Mouse (Mus musculus) embryo, embryonic 10.5 days (tissue): ENCODE results near the gene Grk2.

Experiments
- DNase-seq: peaks from one replicate; pipeline ENCODE4 v3.0.0-alpha.2; 2015; ENCODE audit warnings: low spot score

The Grk2 gene

GRCm38 (mm10) chr19:4302936-4303639, 2.9 kb downstream of the Grk2 start:
- no peak for DNase-seq

GRCm38 (mm10) chr19:4301735-4302651, 4.0 kb downstream of the Grk2 start:
- peak; percentile 45 for DNase-seq

DNA sequence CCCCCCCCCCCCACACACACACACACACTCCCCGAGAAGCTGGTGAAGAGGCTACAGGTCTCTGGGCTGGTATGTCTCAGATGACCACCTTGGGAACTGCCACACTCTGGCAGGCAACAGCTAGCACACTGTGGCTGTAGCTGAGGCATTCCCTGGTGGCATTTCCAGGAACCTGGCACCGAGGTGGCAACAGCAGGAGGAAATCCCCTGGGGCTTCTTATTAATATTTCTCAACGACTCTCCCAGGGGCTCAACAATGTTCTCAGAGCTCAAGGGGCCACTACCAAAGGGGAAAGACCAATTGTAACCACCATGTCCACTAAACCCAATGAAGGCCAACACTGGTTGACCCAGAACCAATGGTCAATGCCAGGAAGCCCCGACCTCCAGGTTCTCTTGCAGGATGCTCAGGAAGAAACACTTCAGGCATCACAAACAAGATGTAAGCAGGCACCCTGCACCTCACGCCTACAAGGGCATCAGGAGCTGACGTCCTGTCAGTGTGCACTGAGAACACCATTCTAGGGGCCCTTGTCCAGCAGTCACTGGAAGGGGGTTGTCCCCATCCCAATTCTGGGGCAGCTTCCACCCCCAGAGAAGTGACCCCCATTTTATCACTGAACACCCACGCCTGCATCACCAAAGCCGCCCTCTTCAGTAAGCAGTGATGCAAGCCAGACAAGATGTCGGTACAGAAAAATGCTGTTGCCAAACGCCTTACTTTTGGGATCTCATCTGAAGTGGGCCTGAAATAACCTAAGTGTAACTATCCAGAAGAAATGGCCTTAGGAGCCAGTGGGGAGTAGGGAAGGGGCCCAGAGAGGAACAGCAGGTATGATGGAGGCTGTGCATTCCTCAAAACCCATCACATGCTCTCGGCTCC, 4.9 kb downstream of the Grk2 start:
- DNase-seq: no peak

DNA sequence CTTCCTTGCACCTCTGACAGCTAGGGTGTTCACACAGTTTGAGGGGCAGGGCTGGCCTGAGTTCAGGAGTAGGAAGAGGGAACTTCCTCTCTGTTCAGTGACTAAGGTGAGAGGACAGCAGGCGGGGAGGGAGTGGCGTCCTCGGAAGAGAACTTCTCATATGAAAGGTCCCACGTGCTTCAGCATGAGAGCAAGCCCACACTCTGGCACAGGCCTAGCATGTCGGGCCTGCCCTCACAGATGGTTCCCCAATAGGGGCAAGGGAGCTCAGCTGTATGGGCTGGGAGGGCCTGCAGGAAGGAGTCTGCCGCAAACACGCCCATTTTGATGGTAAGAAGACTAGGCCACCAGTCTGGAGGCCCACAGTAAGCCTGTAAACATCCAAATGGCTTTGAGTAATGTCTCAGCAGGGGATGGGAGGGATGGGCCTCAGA, 5.7 kb downstream of the Grk2 start:
- no peak for DNase-seq

GRCm38 (mm10) chr19:4299574-4300270, 6.3 kb downstream of the Grk2 start:
- DNase-seq: no peak

GRCm38 (mm10) chr19:4299126-4299525, 6.9 kb downstream of the Grk2 start:
- DNase-seq: no peak

- DNase-seq: no peak
Measured at GRCm38 (mm10) chr19:4298322-4299121, 7.5 kb downstream of the Grk2 start.

- DNase-seq: no peak
Measured at GRCm38 (mm10) chr19:4297851-4298250, 8.2 kb downstream of the Grk2 start.

DNA sequence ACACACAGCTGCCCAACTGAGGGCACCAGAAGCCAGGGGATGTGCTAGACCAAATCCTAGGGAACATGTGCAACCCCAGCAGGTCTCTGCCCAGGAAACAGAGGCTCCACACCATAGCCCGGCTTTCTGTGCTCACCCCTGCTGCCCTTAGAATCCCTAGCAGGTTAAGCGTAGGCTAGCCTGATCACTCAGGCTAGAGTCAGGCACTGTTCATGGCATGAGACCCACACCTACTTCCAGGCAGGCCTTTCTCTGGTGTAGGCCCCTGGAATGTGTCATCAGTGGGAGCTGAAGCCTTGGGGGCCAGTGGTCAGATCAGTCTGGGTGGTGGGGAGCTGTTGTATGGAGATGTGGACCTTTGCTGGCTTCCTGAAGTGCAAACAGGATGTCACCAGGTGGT, 9.4 kb downstream of the Grk2 start:
- DNase-seq: no peak

- DNase-seq: no peak
Measured at GRCm38 (mm10) chr19:4295391-4295790, 10.6 kb downstream of the Grk2 start.

DNA sequence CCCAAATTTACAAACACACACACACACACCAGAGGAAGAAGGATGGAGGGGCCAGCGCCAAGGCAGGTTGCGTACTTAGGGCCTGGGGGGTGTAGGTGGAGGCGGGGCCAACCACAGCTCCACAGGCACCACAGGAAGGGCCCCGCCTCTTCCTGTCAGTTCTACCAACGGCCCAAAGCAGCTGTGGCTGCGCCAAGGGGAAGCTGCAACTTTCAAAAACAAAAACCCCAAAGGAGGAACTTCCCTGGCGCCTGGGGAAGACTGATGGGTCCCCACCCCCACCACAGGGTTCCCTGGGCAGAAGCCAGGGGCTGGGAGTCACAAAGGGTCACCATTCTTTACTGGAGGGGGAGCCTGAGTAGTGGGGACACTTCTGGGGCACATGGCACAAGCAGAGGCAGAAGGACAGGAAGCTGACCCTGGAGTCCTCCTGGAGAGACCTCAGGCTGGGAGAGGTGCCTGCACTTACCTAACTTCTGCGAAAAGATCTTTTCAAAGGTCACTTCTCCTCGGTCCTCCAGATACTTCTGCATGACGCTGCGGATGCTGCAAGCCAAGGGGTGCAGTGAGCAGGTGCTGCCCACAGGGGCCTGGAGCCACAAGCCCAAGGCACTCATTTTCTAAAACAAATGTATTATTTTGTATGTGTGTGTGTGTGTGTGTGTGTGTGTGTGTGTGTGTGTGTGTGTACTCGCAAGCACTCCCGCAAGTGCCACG, 11.5 kb downstream of the Grk2 start:
- no peak for DNase-seq

DNA sequence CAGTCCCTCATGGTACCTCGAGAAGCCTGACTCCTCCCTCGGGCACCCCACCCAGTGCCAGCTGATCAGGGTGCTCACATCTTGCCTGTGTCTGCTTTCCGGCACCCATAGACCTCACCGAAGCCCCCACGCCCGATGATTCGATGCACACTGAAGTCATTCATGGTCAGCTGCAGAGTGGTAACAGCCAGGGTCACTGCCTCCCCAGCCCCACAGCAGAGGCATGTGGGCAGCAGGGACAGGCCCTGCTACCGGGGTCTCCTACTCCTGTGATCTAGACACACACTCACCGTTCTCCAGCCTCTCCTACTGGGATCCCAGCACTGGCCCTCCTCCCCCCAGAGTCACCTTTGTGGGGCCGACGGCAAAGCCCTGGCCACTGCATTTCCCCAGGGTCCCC, 14.9 kb downstream of the Grk2 start:
- DNase-seq: no peak

- DNase-seq: no peak
Measured at GRCm38 (mm10) chr19:4290749-4291148, 15.3 kb downstream of the Grk2 start.

DNA sequence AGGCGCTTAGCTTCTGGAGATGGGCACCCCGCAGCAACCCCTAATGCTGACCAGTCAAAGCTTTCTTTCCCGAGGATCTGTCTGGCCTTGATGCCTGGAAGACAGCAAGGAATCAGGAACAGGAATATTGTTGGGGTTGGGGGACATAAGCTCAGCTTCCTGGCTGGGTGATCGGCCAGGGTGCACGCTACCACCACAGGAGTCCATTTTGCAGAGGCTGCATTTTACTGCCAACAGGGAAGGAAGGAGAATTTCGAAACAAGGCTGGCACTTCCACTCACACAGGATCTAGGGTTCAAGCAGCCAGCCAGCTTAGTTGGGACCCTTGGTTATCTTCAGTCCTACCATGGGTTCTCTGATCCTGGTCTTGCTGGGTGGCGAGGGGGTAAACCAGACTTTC, 22.4 kb downstream of the Grk2 start:
- DNase-seq: no peak

- DNase-seq: peak; percentile 93
Measured at GRCm38 (mm10) chr19:4282898-4283553, 23.0 kb downstream of the Grk2 start, which contains the start of gene Ankrd13d. Gene Ankrd13d, minus strand, starts transcription at chr19:4283137.

DNA sequence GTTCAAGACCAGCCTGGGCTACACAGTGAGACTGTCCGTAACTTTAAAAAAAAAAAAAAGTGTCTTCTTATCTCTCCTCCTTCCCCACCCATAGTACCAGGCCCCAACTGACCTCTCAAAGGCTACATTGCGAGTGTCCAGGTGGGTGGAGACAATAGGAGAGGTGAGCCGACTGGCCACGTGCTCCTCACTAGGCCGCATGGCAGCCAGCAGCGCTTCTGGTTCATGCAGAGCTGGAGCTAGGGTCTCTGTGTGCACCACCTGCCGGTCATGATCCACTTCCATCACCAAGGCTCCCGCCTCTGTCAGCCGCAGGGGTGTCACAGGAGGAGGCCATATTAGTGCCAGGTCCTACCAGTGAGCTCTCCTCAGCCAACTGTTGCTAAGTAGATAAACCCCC, 25.6 kb downstream of the Grk2 start:
- no peak for DNase-seq

GRCm38 (mm10) chr19:4279487-4279886, 26.5 kb downstream of the Grk2 start:
- DNase-seq: no peak

- no peak for DNase-seq
Measured at GRCm38 (mm10) chr19:4270972-4271371, 35.0 kb downstream of the Grk2 start.

DNA sequence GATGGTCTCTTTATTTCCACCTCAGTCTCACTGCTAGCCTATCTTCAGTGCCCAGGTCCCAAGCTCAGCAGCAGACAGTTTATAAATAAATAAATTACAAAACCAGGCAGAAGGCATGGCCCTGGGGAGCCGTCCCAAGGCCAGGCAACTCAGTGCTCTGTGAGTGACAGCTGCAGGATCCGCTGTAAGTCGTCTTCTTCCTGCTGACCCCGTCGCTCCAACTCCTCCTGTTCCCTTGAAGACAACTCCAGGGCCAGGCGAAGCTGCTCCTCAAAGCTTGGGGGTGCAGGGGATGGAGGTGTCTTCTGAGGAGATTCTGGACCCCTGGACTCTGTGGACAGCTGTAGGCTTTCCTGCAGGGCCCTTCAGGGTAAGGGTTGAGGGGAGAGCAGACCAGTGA, 35.8 kb downstream of the Grk2 start:
- DNase-seq: no peak
